Mouse (Mus musculus): ENCODE measurements around the gene Evi2.

The Evi2 gene

DNA sequence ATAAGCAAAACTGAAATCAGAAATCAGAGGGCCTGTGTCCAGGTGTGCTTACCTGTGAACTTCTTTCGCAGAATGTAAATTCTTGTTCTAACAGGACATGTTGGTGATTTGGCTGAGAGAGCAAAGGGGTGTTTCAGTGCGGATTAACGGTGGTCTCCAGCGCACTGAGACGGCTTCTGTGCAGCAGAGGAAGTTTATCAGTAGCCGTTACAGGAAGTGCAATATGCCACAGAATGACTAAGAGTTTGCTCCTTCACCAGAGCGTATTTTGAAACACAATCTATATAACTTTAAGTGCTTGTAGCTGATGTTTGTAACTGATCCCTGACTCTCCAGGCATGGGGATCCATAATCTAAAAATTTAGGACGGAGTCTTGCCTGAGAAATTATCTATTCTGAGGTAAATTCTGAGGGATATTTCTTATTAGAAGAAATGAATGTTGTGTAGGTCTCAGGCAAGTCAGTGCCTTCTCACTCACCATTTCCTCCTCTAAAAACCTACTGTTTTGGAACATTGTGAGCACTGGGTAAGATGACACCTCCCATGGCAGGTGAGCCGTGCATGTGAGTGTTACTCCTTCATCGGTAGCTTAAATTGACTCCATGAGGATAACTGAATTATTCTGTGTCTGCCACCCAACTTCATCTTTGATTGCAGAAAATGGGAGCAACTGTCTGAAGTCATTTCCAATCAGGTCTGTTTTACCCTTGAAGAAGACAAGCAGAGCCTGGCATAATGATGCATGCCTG is 6.7 kb downstream of the Evi2 start, which contains the start of gene Evi2b:
Gene Evi2b, minus strand, starts transcription at position 203 of the 750 bp plus-strand sequence.
- DNase-seq = no peak

DNA sequence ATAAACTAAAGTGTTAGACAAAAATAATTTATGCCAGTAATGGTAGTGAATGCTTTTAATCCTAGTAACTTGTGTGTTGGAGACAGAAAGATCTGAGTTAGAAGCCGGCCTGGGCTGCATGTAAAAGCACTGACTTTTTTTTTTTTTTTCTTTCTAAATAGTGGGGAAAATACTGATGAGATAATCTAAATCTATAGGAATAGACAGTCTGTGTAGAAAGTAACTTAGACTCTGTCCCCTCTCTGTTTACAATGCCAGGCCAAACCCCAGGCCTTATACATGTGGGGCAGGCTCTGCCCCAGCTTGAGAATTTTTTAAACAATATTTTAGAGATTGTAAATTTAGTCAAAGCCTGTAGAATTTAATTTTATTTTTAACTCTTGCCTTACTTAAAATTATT is 7.4 kb downstream of the Evi2 start:
- no peak for DNase-seq

DNA sequence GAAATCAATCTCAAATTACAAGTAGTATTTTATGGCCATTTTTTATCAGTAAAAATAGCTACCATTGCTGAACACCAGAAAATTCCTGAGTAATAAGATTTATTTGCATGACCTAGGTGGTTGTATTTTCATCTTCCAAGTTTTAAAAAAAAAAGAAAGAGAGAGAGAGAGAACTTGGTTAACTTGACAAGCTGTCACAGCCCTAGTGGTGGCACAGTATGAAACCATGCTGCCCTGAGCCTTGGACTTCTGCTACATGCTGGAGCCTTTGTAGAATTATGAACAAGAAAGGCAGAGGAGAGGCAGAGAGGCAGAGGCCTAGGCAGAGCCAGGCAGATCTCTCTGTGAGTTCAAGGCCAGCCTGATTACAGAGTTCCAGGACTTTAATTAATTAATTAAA is 8.5 kb downstream of the Evi2 start:
- DNase-seq = no peak

DNA sequence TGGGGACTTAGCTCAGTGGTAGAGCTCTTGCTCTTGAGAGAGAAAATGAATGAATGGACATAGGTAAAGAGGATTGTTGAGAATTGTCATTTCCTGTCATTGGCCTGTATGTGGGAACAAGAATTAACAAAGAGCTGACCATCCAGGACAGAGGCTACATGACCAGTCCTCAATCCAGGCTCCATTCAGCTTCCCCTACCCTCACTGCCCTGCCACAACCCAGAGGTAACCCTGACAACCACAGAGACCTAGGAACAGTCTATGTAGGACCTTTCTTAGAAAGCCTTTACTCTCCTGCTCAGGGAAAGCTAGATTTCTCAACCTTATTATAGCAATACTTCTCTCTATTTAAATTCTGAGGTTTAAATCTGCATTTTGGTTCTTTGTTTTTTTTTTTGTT is 9.6 kb downstream of the Evi2 start:
- no peak for DNase-seq

DNA sequence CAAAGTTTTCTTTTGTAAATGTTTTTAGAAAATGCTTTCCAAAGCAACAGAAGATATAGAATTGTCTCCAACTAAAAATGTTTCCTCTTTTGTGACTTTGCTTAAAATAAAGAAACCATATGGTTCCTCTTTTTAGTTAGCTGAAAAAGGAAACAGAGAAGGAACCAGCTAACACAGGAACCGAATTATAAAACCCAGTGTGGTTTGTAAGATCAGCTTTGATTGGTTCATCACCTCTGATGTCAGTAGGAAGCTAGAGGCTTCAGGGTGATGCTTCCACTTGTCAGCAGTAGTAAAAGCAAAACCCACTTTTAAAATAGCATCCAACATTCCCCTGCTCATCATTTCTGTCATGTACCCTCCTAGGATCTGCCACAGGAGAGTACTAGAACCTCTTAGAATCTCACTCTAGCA is 10.5 kb downstream of the Evi2 start:
- no peak for DNase-seq

DNA sequence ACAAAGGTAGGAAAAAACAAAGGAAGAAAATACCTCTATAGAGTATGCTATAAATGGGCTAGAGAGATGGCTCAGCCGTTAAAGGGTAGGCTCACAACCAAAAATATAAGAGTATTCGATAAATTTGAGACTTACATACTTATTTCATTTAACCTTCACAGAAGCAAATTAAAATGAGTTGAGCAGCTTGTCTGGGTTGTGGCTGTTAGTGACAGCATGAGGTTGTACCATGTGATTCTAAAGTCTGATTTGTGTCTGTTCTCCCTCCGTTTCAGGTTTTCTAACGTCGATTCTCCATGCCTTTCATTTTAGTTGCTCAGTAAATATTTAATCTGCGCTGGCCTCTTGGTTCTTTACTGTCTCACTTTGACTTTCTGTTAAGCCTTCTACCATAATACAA is 11.1 kb downstream of the Evi2 start:
- DNase-seq = no peak

DNA sequence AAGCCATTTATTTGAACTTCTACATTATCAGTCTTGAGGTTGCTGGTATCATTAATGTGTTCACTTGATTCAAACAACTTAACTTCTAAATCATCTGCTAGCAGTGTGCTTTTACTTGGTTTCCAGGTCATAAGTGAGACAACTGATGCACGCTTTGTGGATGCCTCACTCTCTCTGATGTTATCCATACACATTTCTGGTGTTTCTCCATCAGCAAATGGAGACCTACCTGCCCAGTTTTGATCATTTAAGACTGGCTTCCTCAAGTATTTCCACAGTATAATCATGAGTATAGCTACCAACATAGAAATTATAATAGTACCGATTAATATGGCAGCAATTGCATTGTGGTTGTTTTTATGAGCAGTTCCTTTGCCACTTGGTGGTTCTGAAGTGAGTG is 14.6 kb downstream of the Evi2 start:
- no peak for DNase-seq

DNA sequence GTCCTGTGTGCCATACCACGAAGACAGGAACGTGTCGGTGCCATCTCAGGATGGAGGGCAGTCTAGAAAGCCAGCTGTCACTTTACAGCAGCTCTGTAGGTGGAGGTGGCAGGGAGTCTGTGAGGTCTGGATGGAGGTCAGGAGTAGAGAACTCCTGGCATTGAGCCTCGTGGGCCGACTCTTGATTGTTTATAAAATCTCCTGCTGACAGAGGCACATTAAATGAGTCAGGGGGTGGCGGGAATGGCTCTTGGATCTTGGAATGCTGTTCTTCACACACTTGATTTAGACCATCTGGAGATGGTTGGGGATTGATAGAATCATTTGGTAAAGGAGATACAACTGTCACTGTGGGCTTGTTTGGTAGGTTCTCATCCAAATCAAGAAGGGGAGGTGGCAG is 15.1 kb downstream of the Evi2 start:
- no peak for DNase-seq

DNA sequence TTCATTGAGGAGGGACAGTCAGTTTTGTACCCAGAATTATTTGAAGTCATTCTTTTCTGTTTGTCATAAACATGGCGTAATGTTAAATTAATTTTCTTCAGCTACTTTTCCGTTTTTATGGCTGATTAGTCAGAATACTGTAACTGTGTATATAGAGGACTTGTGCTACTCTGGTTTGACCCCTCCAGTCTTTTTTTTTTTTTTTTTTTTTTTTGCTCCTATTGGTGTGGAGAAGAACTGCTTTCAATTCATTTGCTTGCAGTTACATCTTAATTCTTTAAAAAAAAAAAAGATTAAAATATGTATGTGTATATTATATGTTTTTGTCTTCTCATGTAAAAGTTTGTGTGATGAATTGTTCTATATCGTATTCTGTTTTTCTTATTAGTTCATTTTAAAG is 18.4 kb downstream of the Evi2 start:
- DNase-seq = no peak

DNA sequence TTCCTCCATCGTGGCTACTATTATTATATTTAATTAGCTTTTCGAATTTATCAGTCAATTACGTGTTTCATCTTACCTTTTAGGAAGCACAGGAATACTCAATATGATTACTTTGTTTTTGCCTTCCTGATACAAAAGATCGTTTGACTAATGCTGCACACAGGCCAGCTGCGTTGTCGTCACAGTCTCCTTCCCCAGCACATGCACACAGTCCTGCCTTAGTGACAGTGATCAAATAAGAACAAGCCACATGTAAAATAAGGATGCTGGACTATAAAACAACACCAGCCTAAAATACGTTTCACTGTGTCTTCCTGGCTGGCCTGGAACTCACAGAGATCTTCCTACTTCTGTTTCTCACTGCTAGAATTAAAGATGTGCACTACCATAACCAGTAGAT is 25.9 kb downstream of the Evi2 start:
- DNase-seq = no peak

DNA sequence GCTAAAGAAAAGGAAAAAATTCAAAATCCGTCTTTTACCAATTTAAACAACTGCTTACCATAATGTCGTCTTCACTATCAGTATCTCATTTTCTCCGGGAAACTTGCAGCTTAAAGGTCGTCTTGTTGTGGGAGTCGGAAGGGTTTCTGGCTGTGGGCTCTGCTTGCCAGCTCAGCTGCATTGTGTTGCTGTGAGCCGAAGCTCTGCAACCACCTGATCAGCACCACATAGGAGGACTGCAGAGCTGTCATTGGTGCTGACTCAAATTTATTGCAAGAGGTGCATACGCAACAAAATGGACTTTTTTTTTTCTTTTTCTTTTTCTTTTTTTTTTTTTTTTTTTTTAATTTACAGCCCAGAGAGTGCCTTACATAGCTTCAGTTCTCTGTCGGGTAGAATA is 26.5 kb downstream of the Evi2 start, which contains the start of gene Omg:
Gene Omg, minus strand, starts transcription at position 240 of the 400 bp plus-strand sequence.
- peak; percentile 10 for DNase-seq

DNA sequence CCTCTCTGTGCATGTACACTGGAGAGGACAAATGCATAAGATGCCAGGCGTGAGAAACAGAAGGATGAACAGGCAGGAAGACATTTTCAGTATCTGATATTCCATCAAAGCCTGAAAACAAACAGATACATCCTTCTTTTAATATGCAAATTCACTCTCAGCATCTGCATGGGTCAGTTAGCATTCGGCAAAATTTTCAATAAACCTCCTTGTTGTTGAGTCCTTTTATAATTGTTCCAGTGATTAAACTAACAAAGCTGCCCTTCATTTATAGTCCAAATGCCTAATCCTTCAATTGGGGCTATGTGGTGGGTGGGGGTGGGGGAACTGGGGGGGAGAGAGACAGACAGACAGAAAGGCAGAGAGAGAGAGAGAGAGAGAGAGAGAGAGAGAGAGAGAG is 27.5 kb downstream of the Evi2 start:
- no peak for DNase-seq

DNA sequence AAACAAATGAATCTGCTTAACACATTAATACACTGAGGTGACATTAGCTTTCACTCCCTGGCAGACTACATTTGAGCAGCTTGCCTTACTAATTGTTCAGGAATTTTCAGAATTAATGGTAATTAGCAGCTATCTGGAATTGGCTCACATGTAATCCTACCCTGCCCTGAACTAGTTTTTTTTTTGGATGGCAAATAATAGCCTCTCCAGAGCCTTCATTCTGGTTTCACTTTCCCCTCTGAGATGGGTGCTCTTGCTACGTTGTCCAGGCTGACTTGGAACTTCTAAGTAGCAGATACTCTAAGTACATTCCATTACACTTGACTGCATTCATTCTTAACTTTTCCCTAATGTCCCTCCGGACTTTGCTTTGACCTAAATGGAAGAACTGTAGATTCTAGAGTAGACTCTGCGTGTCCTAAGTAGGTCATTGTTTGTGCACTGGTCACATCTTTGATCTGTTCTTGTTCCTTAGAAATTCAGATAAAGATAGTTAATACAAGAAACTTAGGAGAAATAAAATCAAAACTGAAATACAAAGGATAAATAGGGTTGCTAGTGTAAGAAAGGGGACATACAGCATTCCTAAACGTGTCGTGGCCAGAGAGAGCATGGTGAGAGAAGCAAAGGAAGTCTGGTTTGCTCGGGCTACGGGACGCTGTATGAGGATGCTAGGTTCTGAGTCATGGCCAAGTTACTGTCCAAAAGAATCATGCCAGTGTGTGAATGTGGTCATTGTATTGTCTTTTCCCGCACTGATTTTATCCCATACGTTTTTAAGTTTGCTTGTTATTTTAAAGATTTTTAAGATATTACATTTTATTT is 35.2 kb downstream of the Evi2 start:
- no peak for DNase-seq

DNA sequence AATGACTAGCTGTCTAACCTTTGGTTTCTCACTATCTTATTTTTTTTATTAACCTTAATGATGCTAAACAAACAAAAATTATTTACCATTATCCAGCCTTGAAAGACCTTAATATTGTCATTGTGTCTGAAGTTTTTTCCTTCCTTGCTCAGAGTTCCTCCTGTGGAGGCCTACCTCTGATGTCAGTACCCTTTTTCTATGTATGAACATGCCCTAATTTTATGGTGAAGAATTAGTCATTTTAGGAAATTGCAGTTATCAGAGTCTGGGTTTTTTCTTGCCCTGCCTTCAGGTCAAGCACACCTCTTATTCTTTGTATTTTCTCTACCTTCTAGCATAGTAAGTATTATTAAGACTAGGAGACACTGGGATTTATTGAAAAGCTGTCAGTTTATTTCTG is 45.7 kb downstream of the Evi2 start:
- DNase-seq = no peak

DNA sequence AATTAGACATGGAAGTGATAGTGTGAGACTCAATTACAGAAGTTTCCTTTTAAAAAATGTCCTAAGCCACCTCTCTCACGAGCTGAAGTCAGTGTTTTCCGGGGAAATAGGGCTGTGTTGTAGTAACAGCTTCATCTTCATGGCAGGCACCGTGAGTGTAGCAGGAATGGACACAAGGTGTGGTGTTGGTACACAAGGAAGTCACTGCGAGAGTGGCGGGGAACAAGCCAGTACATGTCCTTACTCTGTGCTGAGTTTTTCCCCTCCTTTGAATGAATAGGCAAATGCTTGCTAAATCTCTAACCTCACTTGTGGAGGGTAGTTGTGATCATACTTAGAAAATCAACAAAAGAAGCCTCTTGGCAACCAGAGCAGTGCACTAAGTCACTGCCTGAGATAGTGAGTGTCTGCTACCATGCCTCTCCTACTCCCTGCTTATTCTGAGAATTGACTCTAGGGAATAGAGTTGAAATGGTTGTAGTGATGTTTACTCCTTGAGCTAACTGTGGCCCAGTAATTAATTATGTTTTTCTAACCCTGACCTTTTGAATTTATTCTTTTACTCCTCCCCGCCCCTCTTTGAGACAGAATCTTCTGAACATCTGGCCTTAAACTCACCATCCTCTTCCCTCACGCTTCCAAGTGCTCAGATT is 46.4 kb downstream of the Evi2 start:
- DNase-seq = no peak

DNA sequence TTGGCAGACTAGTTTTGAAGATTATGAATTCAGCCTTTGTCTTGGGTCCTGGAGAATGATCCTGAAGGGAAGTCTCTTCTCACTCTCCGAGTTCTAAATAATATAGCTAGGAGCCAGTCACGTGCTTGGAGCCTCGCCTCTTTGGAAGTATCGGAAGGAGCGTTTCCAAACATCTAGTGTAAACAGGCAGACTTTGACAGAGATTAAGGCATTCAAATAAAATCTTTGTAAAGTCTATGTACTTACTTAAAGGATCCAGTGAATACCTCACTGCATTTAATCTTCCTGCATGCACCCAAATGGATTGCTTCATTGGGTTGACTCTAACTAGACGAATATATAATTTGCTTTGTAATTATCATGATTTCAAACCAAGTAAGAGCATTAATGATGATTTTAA is 47.0 kb downstream of the Evi2 start:
- no peak for DNase-seq

DNA sequence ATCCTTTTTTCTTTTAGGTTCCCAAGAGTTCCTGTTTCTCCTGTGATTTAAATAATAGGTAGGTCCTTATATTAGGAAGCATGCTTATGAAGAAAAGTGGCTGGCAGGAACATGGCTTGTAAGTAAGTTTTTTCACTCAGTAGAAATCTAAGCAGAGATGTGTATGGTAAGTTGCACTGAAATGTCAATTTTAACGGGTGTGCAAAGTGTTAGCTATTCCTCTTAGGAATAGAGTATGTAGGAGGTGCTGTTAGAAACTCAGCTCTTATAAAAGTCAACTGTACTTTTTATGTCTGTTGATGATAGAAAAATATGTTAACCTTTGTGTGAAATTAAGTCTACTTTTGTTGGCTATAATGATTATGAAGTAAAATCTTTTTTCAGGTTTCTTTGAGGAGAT is 62.3 kb downstream of the Evi2 start:
- no peak for DNase-seq
